Mouse (Mus musculus) lung, postnatal 0 days (tissue): ENCODE results near the gene Rora. TPM values are rescaled to one million over a fixed set of nuclear protein-coding genes. Genes with fewer than 3 reads are reported as not detected.

Source experiments
- ATAC-seq: fragments of 200-750 bp; cut with Nextera tagmentation; 2 replicates; pipeline ENCODE4 v1.8.0; 2017; ENCODE audit warnings: moderate library complexity
- DNase-seq: peaks from one replicate; pipeline ENCODE4 v3.0.0-alpha.2; 2016; ENCODE audit warnings: low spot score
- H3K27ac ChIP-seq: fragments of 300-500 bp; sonication (generic); 2 replicates; pipeline ENCODE4 v1.5.1; 2014; ENCODE audit warnings: antibody characterized with exemption, mild to moderate bottlenecking, low read length, mixed read lengths
- H3K27me3 ChIP-seq: fragments of 300-500 bp; sonication (generic); replicated peaks from 2 replicates; pipeline ENCODE4 v1.6.1; 2014; ENCODE audit warnings: low read length, mixed read lengths; ENCODE audit not compliant: insufficient read depth
- H3K36me3 ChIP-seq: fragments of 300-500 bp; sonication (generic); 2 replicates; pipeline ENCODE4 v1.6.1; 2014; ENCODE audit warnings: low read length, mixed read lengths; ENCODE audit not compliant: insufficient read depth
- H3K4me1 ChIP-seq: fragments of 300-500 bp; sonication (generic); 2 replicates; pipeline ENCODE4 v1.6.1; 2014; ENCODE audit warnings: antibody characterized with exemption, low read depth, low read length, mixed read lengths; ENCODE audit not compliant: insufficient read depth
- H3K4me2 ChIP-seq: fragments of 300-500 bp; sonication (generic); replicated peaks from 2 replicates; pipeline ENCODE4 v1.6.1; 2014; ENCODE audit warnings: low read depth, mild to moderate bottlenecking, low read length, moderate library complexity, mixed read lengths
- H3K4me3 ChIP-seq: fragments of 300-500 bp; sonication (generic); 2 replicates; pipeline ENCODE4 v1.5.1; 2014; ENCODE audit warnings: low read depth, low read length
- H3K9ac ChIP-seq: fragments of 300-500 bp; sonication (generic); replicated peaks from 2 replicates; pipeline ENCODE4 v1.6.1; 2014; ENCODE audit warnings: low read depth, mild to moderate bottlenecking
- H3K9me3 ChIP-seq: fragments of 300-500 bp; sonication (generic); 2 replicates; pipeline ENCODE4 v1.6.1; 2016; ENCODE audit warnings: low read length, mixed read lengths
- CTCF ChIP-seq: IDR thresholded peaks from 2 replicates; pipeline ENCODE4 v1.5.1; 2016; ENCODE audit warnings: antibody characterized with exemption, mild to moderate bottlenecking
- EP300 ChIP-seq: IDR thresholded peaks from 2 replicates; pipeline ENCODE4 v1.6.1; 2016; ENCODE audit warnings: antibody characterized with exemption, mild to moderate bottlenecking, control low read depth
- WGBS: fragments of 180-500 bp; shearing (Covaris S2); extraction: QIAGEN DNeasy Blood & Tissue Kit; methylation state at CpG from one replicate; pipeline ENCODE4 v1.1.7; 2014; 5-methylcytosine and 5-hydroxymethylcytosine counted together
- polyA plus RNA-seq: library from polyadenylated mRNA; unstranded; fragments of >200 nt; fragmentation: Nextera tagmentation; extraction: Ambion mirVana; gene quantifications from 2 replicates; pipeline ENCODE4 v1.2.1, GENCODE M21; 2015

Gene Rora
- polyA plus RNA-seq, 1 experiment from 2014 or later: 18.8 TPM

DNA sequence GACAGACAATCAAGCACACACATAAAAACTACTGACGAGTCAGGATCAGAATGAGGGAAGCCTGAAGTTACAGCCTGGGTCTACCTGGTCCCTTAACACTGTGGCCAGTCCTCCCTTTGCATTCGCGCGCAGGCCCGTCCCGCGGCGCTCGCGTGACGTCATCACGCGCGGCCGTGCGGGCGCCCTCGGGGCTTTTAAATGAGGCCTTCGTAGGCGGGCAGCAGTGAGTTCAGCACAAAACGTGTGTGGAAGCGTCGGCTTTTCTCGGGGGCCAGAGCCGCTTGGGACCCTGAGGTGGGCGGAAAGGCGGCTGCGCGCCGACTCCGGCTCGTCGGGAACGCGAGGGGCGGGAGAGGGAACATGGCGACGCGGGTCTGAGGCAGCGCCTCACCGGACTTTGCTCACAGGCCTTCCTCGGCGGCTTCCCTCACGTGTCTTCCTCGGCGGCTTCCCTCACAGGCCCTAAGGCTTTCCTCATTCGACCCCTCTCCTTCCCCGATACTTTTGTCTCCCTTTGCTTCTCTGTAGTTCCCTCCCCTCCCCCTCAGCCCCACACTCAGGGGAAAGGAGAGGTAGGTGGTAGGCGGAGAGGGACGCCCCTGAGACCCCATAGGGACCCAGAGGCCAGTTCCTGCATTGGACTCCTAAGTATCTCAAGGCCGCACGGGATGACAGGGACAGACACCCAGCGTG, 744.3 kb downstream of the Rora start, which contains the start of gene Ice2:
TSS of gene Ice2 (plus strand) at position 147 of the 693 bp plus-strand sequence.
- peak; percentile 95 for ATAC-seq
- Histone ChIP-seq H3K9me3 (no peaks in the 10 kb centered on the region), H3K27me3 (no peaks in the 10 kb centered on the region), H3K36me3 (no peaks in the 10 kb centered on the region), H3K4me1 (peaks cover 6% of the 10 kb centered on the region; the same call in 1 of the 2 replicates), H3K4me2 (peak within 1 kb of the TSS; percentile 87), H3K9ac (peak within 1 kb of the TSS; percentile 99), H3K4me3 (peak within 1 kb of the TSS; percentile 90), H3K27ac (peak within 1 kb of the TSS; percentile 91)
- peak; percentile 84 for DNase-seq
- TF ChIP-seq EP300 (no peak), CTCF (no peak)
- WGBS: under 1% methylated on average over 53 of the region's 53 CpGs

DNA sequence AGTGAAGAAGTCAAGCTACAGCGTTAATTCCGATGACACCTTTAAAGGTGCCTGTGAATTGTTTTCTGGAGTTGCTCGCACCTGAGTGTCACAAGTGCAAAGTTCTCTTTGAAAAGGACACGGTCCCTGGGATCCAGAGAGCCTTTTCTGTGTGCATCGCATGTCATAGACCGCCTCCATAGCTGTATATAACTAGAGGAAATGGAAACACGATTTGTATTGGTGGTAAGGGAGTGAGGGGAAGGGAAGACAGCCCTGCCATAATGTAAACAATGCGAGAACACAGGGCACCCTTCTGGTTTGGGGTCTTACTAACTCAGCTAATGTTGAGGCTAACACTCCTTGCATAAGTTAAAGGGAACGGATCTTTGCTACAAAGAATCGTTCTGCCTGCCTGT, 744.9 kb downstream of the Rora start:
- peak overlapping the region; percentile 99 for H3K9ac ChIP-seq
- TF ChIP-seq CTCF (no peak), EP300 (no peak)
- peak; percentile 42 for ATAC-seq
- no peaks in the 10 kb centered on the region for H3K9me3 ChIP-seq
- H3K36me3 ChIP-seq: no peaks in the 10 kb centered on the region
- peaks cover 6% of the 10 kb centered on the region; the same call in 1 of the 2 replicates for H3K4me1 ChIP-seq
- peak overlapping the region; percentile 90 for H3K4me3 ChIP-seq
- peak overlapping the region; percentile 91 for H3K27ac ChIP-seq
- H3K4me2 ChIP-seq: peak overlapping the region; percentile 87
- H3K27me3 ChIP-seq: no peaks in the 10 kb centered on the region
- 6% methylated on average over 10 of the region's 10 CpGs for WGBS
- peak; percentile 8 for DNase-seq

DNA sequence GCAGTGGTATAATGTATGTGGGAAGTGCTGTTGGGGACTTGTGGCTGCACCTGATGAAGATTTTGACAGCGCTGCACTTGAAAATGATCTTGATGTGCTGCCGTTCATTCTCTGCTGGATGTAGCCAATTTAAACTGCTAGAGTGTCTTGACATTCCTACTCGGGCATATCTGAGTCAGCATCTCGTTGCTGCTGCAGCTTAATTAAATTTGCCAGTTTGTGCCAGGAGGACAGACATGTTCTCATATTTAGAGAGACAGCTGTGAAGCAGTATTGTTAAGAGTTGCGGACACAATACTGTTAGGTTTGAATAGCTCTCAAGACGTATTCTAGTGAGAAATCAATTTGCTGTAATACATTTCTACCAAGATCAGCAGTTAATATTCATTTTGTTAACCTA, 751.1 kb downstream of the Rora start:
- H3K4me3 ChIP-seq: no peak overlapping the region
- 80% methylated on average over 6 of the region's 6 CpGs for WGBS
- H3K9me3 ChIP-seq: no peaks in the 10 kb centered on the region
- ATAC-seq (no peak), DNase-seq (no peak)
- 0 out of 2 replicates have a peak, but pooled peaks cover 3% of the 10 kb centered on the region for H3K36me3 ChIP-seq
- no peaks in the 10 kb centered on the region for H3K27me3 ChIP-seq
- H3K27ac ChIP-seq: no peak overlapping the region
- TF ChIP-seq EP300: no peak
- no peak for TF ChIP-seq CTCF
- H3K4me2 ChIP-seq: no peak overlapping the region
- H3K9ac ChIP-seq: no peak overlapping the region
- H3K4me1 ChIP-seq: no peaks in the 10 kb centered on the region

DNA sequence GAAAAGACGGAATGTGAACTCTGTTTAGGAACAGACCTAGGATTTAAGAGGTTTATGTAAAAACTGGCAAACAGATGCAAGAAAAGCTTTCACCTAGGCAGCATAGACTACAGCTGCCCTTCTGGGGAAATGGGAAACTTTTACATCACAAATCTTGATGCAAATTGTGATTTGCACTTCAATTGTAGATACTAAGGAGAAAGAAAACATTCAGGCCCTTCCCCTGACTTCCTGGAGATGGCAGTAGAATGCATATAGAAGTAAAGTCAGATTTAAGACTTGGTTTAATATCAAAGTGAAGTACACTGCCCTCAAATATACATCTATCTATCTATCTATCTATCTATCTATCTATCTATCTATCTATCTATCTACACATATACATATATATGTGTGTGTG, 765.9 kb downstream of the Rora start:
- TF ChIP-seq CTCF: peak; percentile 76
- no peak for TF ChIP-seq EP300
- Histone ChIP-seq H3K4me1 (no peaks in the 10 kb centered on the region), H3K27me3 (no peaks in the 10 kb centered on the region), H3K4me3 (no peak overlapping the region), H3K27ac (no peak overlapping the region), H3K36me3 (peaks cover 15% of the 10 kb centered on the region), H3K9me3 (no peaks in the 10 kb centered on the region), H3K4me2 (no peak overlapping the region), H3K9ac (no peak overlapping the region)
- peak; percentile 77 for DNase-seq
- no peak for ATAC-seq
- 97% methylated on average over 1 of the region's 1 CpGs for WGBS

DNA sequence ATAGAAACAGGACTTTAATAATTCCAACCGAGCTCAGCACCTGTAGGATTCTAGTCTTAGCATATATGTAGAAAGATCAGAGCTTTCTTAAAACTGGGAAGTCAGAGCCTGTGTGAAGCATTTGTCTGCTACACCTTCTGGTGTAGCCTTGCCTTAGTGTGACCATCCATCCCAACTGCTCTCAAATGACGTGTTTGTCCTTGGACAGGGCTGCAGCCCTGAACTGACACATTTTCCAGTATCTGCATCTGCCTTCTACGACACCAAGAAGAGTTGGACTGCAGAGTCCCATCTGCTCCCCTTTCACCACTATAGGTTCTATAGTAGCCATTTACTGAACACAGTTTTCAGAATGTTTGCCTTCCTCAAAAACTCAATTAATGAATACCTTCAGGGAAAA, 776.9 kb downstream of the Rora start:
- no peak for DNase-seq
- Histone ChIP-seq H3K4me3 (no peak overlapping the region), H3K27me3 (no peaks in the 10 kb centered on the region), H3K4me2 (no peak overlapping the region), H3K36me3 (peaks cover 12% of the 10 kb centered on the region; the same call in 1 of the 2 replicates), H3K4me1 (no peaks in the 10 kb centered on the region), H3K9me3 (no peaks in the 10 kb centered on the region), H3K27ac (peak overlapping the region; percentile 81), H3K9ac (no peak overlapping the region)
- 70% methylated on average over 3 of the region's 3 CpGs for WGBS
- no peak for ATAC-seq
- TF ChIP-seq EP300: no peak
- no peak for TF ChIP-seq CTCF

DNA sequence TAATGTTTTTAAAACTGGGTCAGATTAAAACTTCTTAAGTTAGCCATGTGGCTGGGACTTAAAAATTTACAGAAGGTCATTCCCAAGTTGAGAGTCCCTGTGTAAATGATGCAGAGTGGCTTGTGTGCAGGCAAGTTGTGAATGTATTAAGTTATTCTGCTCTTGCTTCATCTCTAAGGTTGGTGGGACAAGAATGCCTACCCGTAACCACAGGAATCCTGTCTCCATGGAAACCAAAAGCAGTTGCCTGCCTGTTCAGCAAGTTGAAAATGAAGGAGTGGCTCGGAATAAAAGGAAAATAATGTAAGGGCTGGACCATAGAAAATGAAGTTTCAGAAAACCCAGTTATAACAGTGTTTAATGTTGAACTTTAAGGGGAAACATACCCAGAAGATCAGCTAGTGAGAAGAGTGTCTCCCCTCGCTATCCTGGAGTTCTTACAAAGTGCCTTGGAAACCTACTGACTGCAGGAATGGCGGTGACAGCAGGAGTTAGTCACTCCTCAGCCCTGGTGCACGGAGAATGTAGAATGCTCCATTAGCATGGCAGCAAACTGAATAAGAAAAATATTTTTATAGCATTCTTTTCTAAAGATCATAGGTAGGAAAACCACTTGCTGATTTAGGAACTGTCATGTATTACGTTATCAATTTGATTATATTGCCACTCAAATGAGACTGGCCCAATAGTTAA, 778.4 kb downstream of the Rora start:
- peak; percentile 95 for DNase-seq
- no peak for TF ChIP-seq CTCF
- TF ChIP-seq EP300: peak; percentile 49
- H3K9ac ChIP-seq: no peak overlapping the region
- peak overlapping the region; percentile 81 for H3K27ac ChIP-seq
- H3K36me3 ChIP-seq: 0 out of 2 replicates have a peak, but pooled peaks cover 3% of the 10 kb centered on the region
- H3K4me2 ChIP-seq: peak overlapping the region; percentile 29; the same call in 1 of the 2 replicates
- H3K4me1 ChIP-seq: no peaks in the 10 kb centered on the region
- H3K27me3 ChIP-seq: no peaks in the 10 kb centered on the region
- peak; percentile 96 for ATAC-seq
- no peak overlapping the region for H3K4me3 ChIP-seq
- WGBS: 48% methylated on average over 6 of the region's 6 CpGs
- H3K9me3 ChIP-seq: no peaks in the 10 kb centered on the region
